Mouse (Mus musculus): ENCODE results near the gene Gm20388. TPM values are rescaled to one million over a fixed set of nuclear protein-coding genes. Genes with fewer than 3 reads are reported as not detected.

The Gm20388 gene
- polyA plus RNA-seq, 1 experiment = 49.7 TPM

DNA sequence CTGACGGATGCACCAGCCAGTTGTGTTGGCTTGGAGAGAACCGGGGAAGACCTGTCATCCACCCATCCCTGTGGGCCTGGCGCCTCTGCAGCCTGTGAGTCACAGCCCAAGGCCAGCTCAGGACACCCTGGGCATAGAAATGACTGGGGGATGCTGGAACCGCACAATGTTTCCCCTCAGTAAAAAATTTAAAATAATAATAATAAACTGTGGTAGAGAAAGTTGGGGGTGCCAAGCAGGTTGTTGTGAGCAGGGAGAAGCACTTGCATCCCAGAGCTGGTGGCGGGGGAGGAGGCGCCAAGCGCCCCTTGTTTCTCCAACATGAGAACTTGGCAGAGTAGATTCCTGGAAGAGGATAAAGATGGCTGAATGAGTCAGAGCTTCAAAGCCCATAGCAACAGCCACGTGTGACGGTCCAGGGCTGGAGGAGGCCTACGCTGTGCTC, 1534.4 kb downstream of the Gm20388 start:
- no peaks in the 10 kb centered on the region for H3K27me3 ChIP-seq (replicated peaks; ENCODE audit: control insufficient read depth, insufficient read depth, low read length)
- 93% methylated on average over 10 of the region's 10 CpGs for WGBS
- H3K36me3 ChIP-seq (ENCODE audit: control insufficient read depth, insufficient read depth, low read length) = no peaks in the 10 kb centered on the region
- no peaks in the 10 kb centered on the region for H3K4me1 ChIP-seq (ENCODE audit: control insufficient read depth, insufficient read depth, low read length)
- DNase-seq = no peak
- no peak overlapping the region for H3K27ac ChIP-seq (ENCODE audit: insufficient read depth, low read depth, low read length)
- no peak for TF ChIP-seq POLR2A (IDR thresholded peaks at IDR 0.05; ENCODE audit: low read depth, low read length)
- no peak for TF ChIP-seq CTCF (conservative IDR thresholded peaks at IDR 0.05; ENCODE audit: insufficient read depth, insufficient read length, low read depth, low read length)
- no peak overlapping the region for H3K4me3 ChIP-seq (ENCODE audit: insufficient read depth, low read depth, low read length)

DNA sequence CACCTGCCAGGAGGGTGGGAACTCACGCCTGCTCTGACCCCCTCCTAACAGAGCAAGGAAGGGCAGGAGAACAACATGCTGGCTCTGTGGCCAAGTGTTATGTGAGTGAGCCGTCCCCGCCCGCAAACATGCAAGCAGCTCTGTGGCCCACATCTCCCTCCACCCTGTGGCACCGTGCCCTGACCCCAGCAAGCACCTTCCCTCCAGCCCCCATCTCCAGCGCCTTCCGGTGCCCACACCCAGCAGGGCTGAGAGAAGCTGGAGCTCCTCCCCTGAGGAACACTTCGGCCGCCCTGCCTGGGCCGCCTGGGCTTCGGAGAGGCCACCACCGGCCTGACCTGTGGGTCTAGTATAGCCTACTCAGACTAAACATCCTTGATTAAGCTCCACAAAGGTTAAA, 1535.5 kb downstream of the Gm20388 start:
- WGBS = 60% methylated on average over 12 of the region's 12 CpGs
- Histone ChIP-seq H3K27me3 (replicated peaks; ENCODE audit: control insufficient read depth, insufficient read depth, low read length) (no peaks in the 10 kb centered on the region), H3K36me3 (ENCODE audit: control insufficient read depth, insufficient read depth, low read length) (no peaks in the 10 kb centered on the region), H3K4me3 (ENCODE audit: insufficient read depth, low read depth, low read length) (no peak overlapping the region), H3K4me1 (ENCODE audit: control insufficient read depth, insufficient read depth, low read length) (no peaks in the 10 kb centered on the region), H3K27ac (ENCODE audit: insufficient read depth, low read depth, low read length) (no peak overlapping the region)
- DNase-seq = peak; percentile 26
- TF ChIP-seq CTCF (conservative IDR thresholded peaks at IDR 0.05; ENCODE audit: insufficient read depth, insufficient read length, low read depth, low read length) (no peak), POLR2A (IDR thresholded peaks at IDR 0.05; ENCODE audit: low read depth, low read length) (no peak)

DNA sequence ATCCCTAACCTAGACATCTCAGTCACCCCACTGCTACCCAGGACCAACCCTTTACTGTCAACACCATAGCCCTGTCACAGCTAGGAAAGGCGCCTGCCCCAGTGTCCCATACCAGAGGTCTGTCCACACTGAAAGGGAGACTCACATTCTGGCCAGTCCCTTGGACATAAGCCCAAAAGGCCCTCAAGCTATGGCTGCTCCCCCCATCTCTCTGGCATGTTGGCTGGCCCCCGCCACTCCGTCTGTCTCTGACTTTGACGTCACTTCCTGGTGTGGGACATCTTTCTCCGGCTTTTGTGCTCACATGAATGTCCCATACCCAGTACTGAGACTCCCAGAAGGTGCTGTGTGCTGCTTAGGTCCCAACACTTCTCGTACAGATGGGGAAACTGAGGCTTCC, 1536.2 kb downstream of the Gm20388 start:
- H3K4me1 ChIP-seq (ENCODE audit: control insufficient read depth, insufficient read depth, low read length) = no peaks in the 10 kb centered on the region
- peak; percentile 30 for DNase-seq
- 65% methylated on average over 6 of the region's 6 CpGs for WGBS
- TF ChIP-seq POLR2A (IDR thresholded peaks at IDR 0.05; ENCODE audit: low read depth, low read length) (no peak), CTCF (conservative IDR thresholded peaks at IDR 0.05; ENCODE audit: insufficient read depth, insufficient read length, low read depth, low read length) (no peak)
- H3K27me3 ChIP-seq (replicated peaks; ENCODE audit: control insufficient read depth, insufficient read depth, low read length) = no peaks in the 10 kb centered on the region
- no peak overlapping the region for H3K4me3 ChIP-seq (ENCODE audit: insufficient read depth, low read depth, low read length)
- no peaks in the 10 kb centered on the region for H3K36me3 ChIP-seq (ENCODE audit: control insufficient read depth, insufficient read depth, low read length)
- no peak overlapping the region for H3K27ac ChIP-seq (ENCODE audit: insufficient read depth, low read depth, low read length)

DNA sequence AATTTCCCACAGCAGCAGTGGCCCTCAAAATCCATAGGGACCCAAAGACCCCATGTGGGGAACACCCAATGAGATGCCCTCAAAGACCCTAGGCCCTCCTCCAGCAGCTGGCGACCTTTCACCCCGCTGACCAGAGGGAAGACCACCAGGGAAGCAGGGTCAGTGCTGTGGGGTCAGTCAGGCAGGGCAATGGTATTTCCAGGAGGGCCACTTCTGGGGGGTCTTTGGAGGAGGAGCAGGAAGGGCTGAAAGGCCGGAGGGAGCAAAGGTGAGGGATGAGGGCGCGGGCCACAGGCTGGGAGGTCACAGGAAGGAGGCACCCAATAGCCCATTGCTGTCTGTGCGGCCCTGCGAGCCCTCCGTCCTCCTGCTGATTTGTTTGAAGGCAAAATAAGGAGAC, 1539.6 kb downstream of the Gm20388 start:
- 64% methylated on average over 8 of the region's 8 CpGs for WGBS
- no peak overlapping the region for H3K27ac ChIP-seq (ENCODE audit: insufficient read depth, low read depth, low read length)
- H3K36me3 ChIP-seq (ENCODE audit: control insufficient read depth, insufficient read depth, low read length) = no peaks in the 10 kb centered on the region
- TF ChIP-seq CTCF (conservative IDR thresholded peaks at IDR 0.05; ENCODE audit: insufficient read depth, insufficient read length, low read depth, low read length) (no peak), POLR2A (IDR thresholded peaks at IDR 0.05; ENCODE audit: low read depth, low read length) (no peak)
- no peak for DNase-seq
- H3K4me3 ChIP-seq (ENCODE audit: insufficient read depth, low read depth, low read length) = no peak overlapping the region
- H3K4me1 ChIP-seq (ENCODE audit: control insufficient read depth, insufficient read depth, low read length) = no peaks in the 10 kb centered on the region
- H3K27me3 ChIP-seq (replicated peaks; ENCODE audit: control insufficient read depth, insufficient read depth, low read length) = no peaks in the 10 kb centered on the region

DNA sequence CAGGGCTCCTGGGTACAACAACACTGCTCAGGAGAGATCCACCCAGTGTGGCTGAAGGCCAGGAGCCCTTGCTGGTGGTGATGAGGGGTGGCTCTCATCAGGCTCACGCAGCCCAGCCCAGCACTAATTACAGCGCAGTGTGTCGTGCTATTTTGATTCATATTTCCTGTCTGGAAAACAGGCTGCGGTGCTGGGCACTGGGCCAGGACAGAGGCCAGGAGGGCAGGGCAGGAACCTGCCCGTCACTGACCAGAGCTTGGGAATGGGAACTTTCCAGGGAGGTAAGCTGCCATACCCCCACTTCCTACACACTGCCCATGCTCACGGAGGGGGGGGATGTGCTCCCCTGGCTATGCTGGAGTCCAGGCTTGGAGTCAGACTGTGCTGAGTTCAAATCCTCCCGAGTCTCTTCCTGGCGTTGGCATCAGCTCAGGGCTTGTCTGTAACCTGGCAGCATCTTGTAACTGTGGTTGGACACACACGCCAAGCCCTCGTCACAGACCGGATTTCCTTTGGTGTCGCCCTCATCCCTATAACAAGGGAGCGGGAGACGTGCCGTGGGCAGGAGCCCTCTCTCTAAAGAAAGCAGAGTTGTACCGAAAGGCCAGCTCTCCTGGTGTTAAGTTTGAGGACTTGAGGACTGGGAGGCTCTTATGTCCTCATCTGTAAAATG, 1540.9 kb downstream of the Gm20388 start:
- no peaks in the 10 kb centered on the region for H3K4me1 ChIP-seq (ENCODE audit: control insufficient read depth, insufficient read depth, low read length)
- H3K27ac ChIP-seq (ENCODE audit: insufficient read depth, low read depth, low read length) = peak overlapping the region; percentile 45; the same call in 1 of the 2 replicates
- H3K36me3 ChIP-seq (ENCODE audit: control insufficient read depth, insufficient read depth, low read length) = no peaks in the 10 kb centered on the region
- no peaks in the 10 kb centered on the region for H3K27me3 ChIP-seq (replicated peaks; ENCODE audit: control insufficient read depth, insufficient read depth, low read length)
- 48% methylated on average over 16 of the region's 16 CpGs for WGBS
- H3K4me3 ChIP-seq (ENCODE audit: insufficient read depth, low read depth, low read length) = no peak overlapping the region
- no peak for TF ChIP-seq POLR2A (IDR thresholded peaks at IDR 0.05; ENCODE audit: low read depth, low read length)
- TF ChIP-seq CTCF (conservative IDR thresholded peaks at IDR 0.05; ENCODE audit: insufficient read depth, insufficient read length, low read depth, low read length) = no peak
- peak; percentile 95 for DNase-seq

DNA sequence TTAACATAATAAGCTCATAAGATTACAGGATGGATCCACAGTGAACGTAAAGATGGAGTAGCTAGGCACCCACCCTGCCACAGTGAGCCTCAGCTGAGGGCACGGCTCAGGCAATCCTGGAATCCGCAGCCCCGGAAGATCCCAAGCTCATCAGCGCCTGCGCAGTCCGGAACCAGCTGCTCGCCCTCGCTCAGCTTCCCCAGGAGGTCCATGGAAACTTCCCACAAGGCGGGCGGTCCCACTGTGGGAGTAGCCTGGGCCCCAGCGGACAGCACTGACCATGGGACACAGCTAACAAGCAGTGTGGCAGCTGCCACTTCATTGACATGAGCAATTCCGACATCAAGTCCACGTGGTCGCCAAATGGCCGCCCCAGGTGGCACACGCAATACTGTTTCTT, 1544.1 kb downstream of the Gm20388 start:
- DNase-seq = no peak
- Histone ChIP-seq H3K4me1 (ENCODE audit: control insufficient read depth, insufficient read depth, low read length) (no peaks in the 10 kb centered on the region), H3K27me3 (replicated peaks; ENCODE audit: control insufficient read depth, insufficient read depth, low read length) (no peaks in the 10 kb centered on the region), H3K27ac (ENCODE audit: insufficient read depth, low read depth, low read length) (no peak overlapping the region), H3K4me3 (ENCODE audit: insufficient read depth, low read depth, low read length) (no peak overlapping the region), H3K36me3 (ENCODE audit: control insufficient read depth, insufficient read depth, low read length) (no peaks in the 10 kb centered on the region)
- WGBS = 93% methylated on average over 17 of the region's 17 CpGs
- no peak for TF ChIP-seq CTCF (conservative IDR thresholded peaks at IDR 0.05; ENCODE audit: insufficient read depth, insufficient read length, low read depth, low read length)
- TF ChIP-seq POLR2A (IDR thresholded peaks at IDR 0.05; ENCODE audit: low read depth, low read length) = no peak

DNA sequence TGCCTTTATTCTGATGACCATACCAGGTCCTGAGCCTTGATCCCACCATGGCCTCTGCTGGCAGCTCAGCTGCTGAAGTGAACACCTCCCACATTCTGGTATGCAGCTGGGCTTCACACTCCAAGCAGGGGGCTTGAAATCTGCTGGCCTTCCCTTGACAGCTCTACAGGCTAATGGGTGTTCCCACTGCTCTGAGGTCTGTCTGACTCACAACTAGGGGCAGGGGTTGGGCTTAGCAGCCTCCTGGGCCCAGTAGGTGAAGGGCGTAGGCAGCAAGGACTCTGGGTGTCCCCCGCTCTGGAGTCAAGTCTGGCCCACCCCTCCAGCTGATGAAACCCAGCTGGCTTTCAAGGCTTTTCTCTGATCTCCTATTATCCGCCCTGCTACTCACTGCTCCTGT, 1550.6 kb downstream of the Gm20388 start:
- TF ChIP-seq POLR2A (IDR thresholded peaks at IDR 0.05; ENCODE audit: low read depth, low read length) (no peak), CTCF (conservative IDR thresholded peaks at IDR 0.05; ENCODE audit: insufficient read depth, insufficient read length, low read depth, low read length) (no peak)
- no peaks in the 10 kb centered on the region for H3K36me3 ChIP-seq (ENCODE audit: control insufficient read depth, insufficient read depth, low read length)
- WGBS = 74% methylated on average over 3 of the region's 3 CpGs
- H3K27ac ChIP-seq (ENCODE audit: insufficient read depth, low read depth, low read length) = no peak overlapping the region
- DNase-seq = no peak
- no peaks in the 10 kb centered on the region for H3K27me3 ChIP-seq (replicated peaks; ENCODE audit: control insufficient read depth, insufficient read depth, low read length)
- H3K4me1 ChIP-seq (ENCODE audit: control insufficient read depth, insufficient read depth, low read length) = no peaks in the 10 kb centered on the region
- H3K4me3 ChIP-seq (ENCODE audit: insufficient read depth, low read depth, low read length) = no peak overlapping the region

All from kidney, adult 2 months (tissue).